Comparison of ENCODE assay signal across 8 mouse cellular contexts in the genomic region with DNA sequence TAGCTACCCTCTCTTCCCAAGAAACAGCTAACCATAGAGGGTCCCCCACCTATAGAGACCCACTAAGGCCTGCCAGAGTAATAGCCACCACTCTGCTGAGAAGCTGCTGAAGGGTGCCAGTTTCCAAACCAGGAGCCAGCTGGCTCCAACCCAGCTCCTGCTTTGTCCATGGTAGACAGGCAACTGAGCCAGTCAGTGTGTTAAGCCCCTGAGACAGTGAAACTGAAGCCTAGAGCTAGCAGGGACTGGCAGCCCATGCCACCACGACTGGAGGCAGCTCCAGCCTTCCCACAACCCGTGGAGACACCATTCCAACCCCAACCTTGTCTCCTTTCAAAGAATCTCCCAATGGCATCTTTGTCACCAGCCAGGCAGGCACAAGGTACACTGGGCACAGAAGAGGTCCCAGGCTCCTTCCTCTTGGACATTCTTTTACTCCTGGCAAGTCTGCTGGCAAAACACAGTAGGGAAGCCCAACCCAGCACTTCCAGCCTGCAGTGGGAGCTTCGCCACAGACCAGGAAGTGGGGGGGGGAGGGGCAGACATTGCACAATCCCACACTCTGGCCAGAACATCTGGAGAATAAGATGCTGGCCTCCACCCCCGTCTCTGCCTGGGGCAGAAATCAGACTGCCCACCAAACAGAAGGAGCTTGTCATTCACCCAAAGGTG. TPM values are rescaled to one million over a fixed set of nuclear protein-coding genes. Genes with fewer than 3 reads are reported as not detected.
A peak's percentile ranks its signal among the peaks of the same experiment; 100 is the strongest.
DNase-seq lines count a peak whose midpoint lies in the region; ATAC-seq and TF ChIP-seq lines count a peak whose summit lies in the region.

No protein-coding gene starts in this region.

- peak overlapping the region; percentile 8; the same call in 1 of the 2 replicates for H3K9ac ChIP-seq in embryonic facial prominence, embryonic 12.5 days
- peak overlapping the region; percentile 58; the same call in 1 of the 2 replicates for H3K9ac ChIP-seq in heart, embryonic 13.5 days
- no peak overlapping the region for H3K9ac ChIP-seq in kidney, embryonic 15.5 days
- no peak overlapping the region for H3K9ac ChIP-seq in stomach, postnatal 0 days (ENCODE audit: low read length)

- H3K4me3 ChIP-seq in embryonic facial prominence, embryonic 12.5 days = no peak overlapping the region
- no peak overlapping the region for H3K4me3 ChIP-seq in heart, embryonic 13.5 days
- H3K4me3 ChIP-seq in kidney, embryonic 15.5 days (replicated peaks) = no peak overlapping the region
- H3K4me3 ChIP-seq in stomach, postnatal 0 days (ENCODE audit: low read depth, low read length) = no peak overlapping the region

- H3K36me3 ChIP-seq in embryonic facial prominence, embryonic 12.5 days = peaks cover 9% of the 10 kb centered on the region; the same call in 1 of the 2 replicates
- H3K36me3 ChIP-seq in heart, embryonic 13.5 days = peaks cover 16% of the 10 kb centered on the region
- peaks cover 12% of the 10 kb centered on the region for H3K36me3 ChIP-seq in kidney, embryonic 15.5 days
- no peaks in the 10 kb centered on the region; the same call in 1 of the 2 replicates for H3K36me3 ChIP-seq in stomach, postnatal 0 days (ENCODE audit: control insufficient read depth, insufficient read depth, low read length)

- H3K4me1 ChIP-seq in embryonic facial prominence, embryonic 12.5 days = peaks cover 53% of the 10 kb centered on the region
- H3K4me1 ChIP-seq in heart, embryonic 13.5 days = peaks cover 71% of the 10 kb centered on the region
- peaks cover 78% of the 10 kb centered on the region for H3K4me1 ChIP-seq in kidney, embryonic 15.5 days
- H3K4me1 ChIP-seq in stomach, postnatal 0 days (replicated peaks; ENCODE audit: control insufficient read depth, insufficient read depth) = peaks cover 25% of the 10 kb centered on the region

- H3K27ac ChIP-seq in embryonic facial prominence, embryonic 12.5 days = peak overlapping the region; percentile 85
- H3K27ac ChIP-seq in heart, embryonic 13.5 days (replicated peaks) = peak overlapping the region; percentile 88
- H3K27ac ChIP-seq in kidney, embryonic 15.5 days = peak overlapping the region; percentile 92
- H3K27ac ChIP-seq in stomach, postnatal 0 days (replicated peaks) = peak overlapping the region; percentile 93

- TF ChIP-seq CTCF in stomach, postnatal 0 days (IDR thresholded peaks at IDR 0.05; ENCODE audit: low read depth) = no peak

- no peak overlapping the region for H3K4me2 ChIP-seq in embryonic facial prominence, embryonic 12.5 days (replicated peaks)
- peak overlapping the region; percentile 82 for H3K4me2 ChIP-seq in heart, embryonic 13.5 days
- H3K4me2 ChIP-seq in kidney, embryonic 15.5 days = peak overlapping the region; percentile 17
- H3K4me2 ChIP-seq in stomach, postnatal 0 days (replicated peaks; ENCODE audit: low read depth) = no peak overlapping the region

- 10% methylated on average over 4 of the region's 4 CpGs for WGBS in embryonic facial prominence, embryonic 12.5 days
- 16% methylated on average over 4 of the region's 4 CpGs for whole genome bisulfite sequencing in heart, embryonic 13.5 days
- WGBS in kidney, embryonic 15.5 days = 24% methylated on average over 4 of the region's 4 CpGs
- 14% methylated on average over 4 of the region's 4 CpGs for WGBS in stomach, postnatal 0 days

- DNase-seq in right cerebral cortex, postnatal 4 days = peak; percentile 58
- DNase-seq in right cerebral cortex, postnatal 36 days (ENCODE audit: low spot score in 2 of 2) = no peak
- DNase-seq in lung, postnatal 14 days = peak; percentile 92
- DNase-seq in stomach, postnatal 0 days (ENCODE audit: low spot score) = peak; percentile 88

- peaks cover 4% of the 10 kb centered on the region; the same call in 1 of the 2 replicates for H3K27me3 ChIP-seq in embryonic facial prominence, embryonic 12.5 days
- H3K27me3 ChIP-seq in heart, embryonic 13.5 days (replicated peaks) = no peaks in the 10 kb centered on the region
- no peaks in the 10 kb centered on the region for H3K27me3 ChIP-seq in kidney, embryonic 15.5 days
- no peaks in the 10 kb centered on the region for H3K27me3 ChIP-seq in stomach, postnatal 0 days (ENCODE audit: control insufficient read depth, insufficient read depth, low read length)

- ATAC-seq in embryonic facial prominence, embryonic 12.5 days (ENCODE audit: insufficient number of reproducible peaks, insufficient read depth, low FRiP score, low TSS enrichment) = no peak
- peak; percentile 17; the same call in 1 of the 2 replicates for ATAC-seq in heart, embryonic 13.5 days (ENCODE audit: extremely low read depth, insufficient number of reproducible peaks, low FRiP score, low TSS enrichment)
- no peak for ATAC-seq in kidney, embryonic 15.5 days (replicated peaks; ENCODE audit: low FRiP score)
- peak; percentile 45 for ATAC-seq in stomach, postnatal 0 days (ENCODE audit: low FRiP score, low TSS enrichment)
- ATAC-seq in inflammation-experienced regulatory T-cells, adult 6 months = no peak

- TF ChIP-seq EP300 in stomach, postnatal 0 days (optimal IDR thresholded peaks at IDR 0.05) = no peak

- H3K9me3 ChIP-seq in embryonic facial prominence, embryonic 12.5 days = no peaks in the 10 kb centered on the region
- H3K9me3 ChIP-seq in heart, embryonic 13.5 days = no peaks in the 10 kb centered on the region
- H3K9me3 ChIP-seq in kidney, embryonic 15.5 days (replicated peaks) = no peaks in the 10 kb centered on the region
- H3K9me3 ChIP-seq in stomach, postnatal 0 days (ENCODE audit: control insufficient read depth, low read length) = no peaks in the 10 kb centered on the region

RNA-seq across cellular contexts. Expression of a gene that starts 1.7 kb away (rescaled TPM):
- polyA plus RNA-seq in embryonic facial prominence, embryonic 12.5 days (2016; fragmentation: Nextera tagmentation; extraction: Ambion mirVana) = 36.0 and 36.5 TPM in 2 replicates
- polyA plus RNA-seq in heart, embryonic 13.5 days (2015; fragmentation: Nextera tagmentation; extraction: Ambion mirVana) = 19.7 and 21.2 TPM in 2 replicates
- 33.5 and 36.1 TPM in 2 replicates for polyA plus RNA-seq in kidney, embryonic 15.5 days (2015; fragmentation: Nextera tagmentation; extraction: Ambion mirVana)
- polyA plus RNA-seq in stomach, postnatal 0 days (2015; fragmentation: Nextera tagmentation; extraction: Ambion mirVana) = 19.9 and 22.1 TPM in 2 replicates
- 10 to 100 TPM; 26.3 to 35.5 (median 32.8) TPM for polyA plus RNA-seq in inflammation-experienced regulatory T-cells, adult 6 months (2017; shearing (Covaris generic))

RNA-seq across cellular contexts. Expression of a gene that starts 2.5 kb away (rescaled TPM):
- polyA plus RNA-seq in embryonic facial prominence, embryonic 12.5 days (2016; fragmentation: Nextera tagmentation; extraction: Ambion mirVana) = 46.5 and 49.8 TPM in 2 replicates
- 34.1 and 34.8 TPM in 2 replicates for polyA plus RNA-seq in heart, embryonic 13.5 days (2015; fragmentation: Nextera tagmentation; extraction: Ambion mirVana)
- polyA plus RNA-seq in kidney, embryonic 15.5 days (2015; fragmentation: Nextera tagmentation; extraction: Ambion mirVana) = 48.7 and 55.4 TPM in 2 replicates
- polyA plus RNA-seq in stomach, postnatal 0 days (2015; fragmentation: Nextera tagmentation; extraction: Ambion mirVana) = 35.8 and 38.5 TPM in 2 replicates
- polyA plus RNA-seq in inflammation-experienced regulatory T-cells, adult 6 months (2017; shearing (Covaris generic)) = under 1 TPM in 1 of 3 experiments, not detected in 2; 0.70 TPM

RNA-seq across cellular contexts. Expression of a gene that starts 19.4 kb away (rescaled TPM):
- 69.3 and 71.1 TPM in 2 replicates for polyA plus RNA-seq in embryonic facial prominence, embryonic 12.5 days (2016; fragmentation: Nextera tagmentation; extraction: Ambion mirVana)
- 44.9 and 46.7 TPM in 2 replicates for polyA plus RNA-seq in heart, embryonic 13.5 days (2015; fragmentation: Nextera tagmentation; extraction: Ambion mirVana)
- 59.6 and 60.9 TPM in 2 replicates for polyA plus RNA-seq in kidney, embryonic 15.5 days (2015; fragmentation: Nextera tagmentation; extraction: Ambion mirVana)
- 50.5 and 54.3 TPM in 2 replicates for polyA plus RNA-seq in stomach, postnatal 0 days (2015; fragmentation: Nextera tagmentation; extraction: Ambion mirVana)
- 10 to 100 TPM; 52.9 to 74.7 (median 56.9) TPM for polyA plus RNA-seq in inflammation-experienced regulatory T-cells, adult 6 months (2017; shearing (Covaris generic))

RNA-seq across cellular contexts. Expression of a gene that starts 24.5 kb away (rescaled TPM):
- polyA plus RNA-seq in embryonic facial prominence, embryonic 12.5 days (2016; fragmentation: Nextera tagmentation; extraction: Ambion mirVana) = not detected in 2 replicates
- polyA plus RNA-seq in heart, embryonic 13.5 days (2015; fragmentation: Nextera tagmentation; extraction: Ambion mirVana) = 0.15 TPM in 1 of 2 replicates, not detected in the other
- not detected in 2 replicates for polyA plus RNA-seq in kidney, embryonic 15.5 days (2015; fragmentation: Nextera tagmentation; extraction: Ambion mirVana)
- 0.02 TPM in 1 of 2 replicates, not detected in the other for polyA plus RNA-seq in stomach, postnatal 0 days (2015; fragmentation: Nextera tagmentation; extraction: Ambion mirVana)
- polyA plus RNA-seq in inflammation-experienced regulatory T-cells, adult 6 months (2017; shearing (Covaris generic)) = 1 to 10 TPM; 2.8 to 5.4 (median 4.9) TPM

RNA-seq across cellular contexts. Expression of a gene that starts 42.9 kb away (rescaled TPM):
- 47.9 and 48.2 TPM in 2 replicates for polyA plus RNA-seq in embryonic facial prominence, embryonic 12.5 days (2016; fragmentation: Nextera tagmentation; extraction: Ambion mirVana)
- 33.4 and 34.9 TPM in 2 replicates for polyA plus RNA-seq in heart, embryonic 13.5 days (2015; fragmentation: Nextera tagmentation; extraction: Ambion mirVana)
- 38.8 and 43.9 TPM in 2 replicates for polyA plus RNA-seq in kidney, embryonic 15.5 days (2015; fragmentation: Nextera tagmentation; extraction: Ambion mirVana)
- polyA plus RNA-seq in stomach, postnatal 0 days (2015; fragmentation: Nextera tagmentation; extraction: Ambion mirVana) = 28.0 and 28.2 TPM in 2 replicates
- 10 to 100 TPM; 27.3 to 55.0 (median 45.7) TPM for polyA plus RNA-seq in inflammation-experienced regulatory T-cells, adult 6 months (2017; shearing (Covaris generic))

Comparison
In these comparisons a context has a peak if more than half of its experiments do, and no peak if none do; other contexts are left out.
1. DNase-seq: peak in right cerebral cortex, postnatal 4 days (single experiment), lung, postnatal 14 days (single experiment) and stomach, postnatal 0 days (single experiment); none in right cerebral cortex, postnatal 36 days (0 of 2).
2. ATAC-seq: peak in heart, embryonic 13.5 days (single experiment) and stomach, postnatal 0 days (single experiment); none in embryonic facial prominence, embryonic 12.5 days (single experiment), kidney, embryonic 15.5 days (single experiment) and inflammation-experienced regulatory T-cells, adult 6 months (single experiment).
3. H3K4me2 ChIP-seq: peak in heart, embryonic 13.5 days (single experiment) and kidney, embryonic 15.5 days (single experiment); none in embryonic facial prominence, embryonic 12.5 days (single experiment) and stomach, postnatal 0 days (single experiment).
4. H3K9ac ChIP-seq: peak in embryonic facial prominence, embryonic 12.5 days (single experiment) and heart, embryonic 13.5 days (single experiment); none in kidney, embryonic 15.5 days (single experiment) and stomach, postnatal 0 days (single experiment).
5. RNA of a gene that starts 2.5 kb away (polyA plus RNA-seq): 48.7 to 55.4 TPM in kidney, embryonic 15.5 days, 46.5 to 49.8 TPM in embryonic facial prominence, embryonic 12.5 days, 35.8 to 38.5 TPM in stomach, postnatal 0 days and 34.1 to 34.8 TPM in heart, embryonic 13.5 days; 0.70 TPM in inflammation-experienced regulatory T-cells, adult 6 months; every median in the first group is over 10 times any median in the second.
6. Peak in every context shown above with its lines, with median percentiles within 50 percentile points of each other: H3K27ac ChIP-seq.